ENCODE assay signal across 9 mouse cellular contexts in genomic region chr7:16950861-16951635, GRCm38 (mm10). TPM values are rescaled to one million over a fixed set of nuclear protein-coding genes. Genes with fewer than 3 reads are reported as not detected.
DNase-seq lines count a peak whose midpoint lies in the region; ATAC-seq lines count a peak whose summit lies in the region.
"Had no signal": no experiment of that assay in that cellular context is flagged by ENCODE, and none has a peak within 500 bp of the region (broad histone marks: within the 10 kb centered on the region; RNA-seq: fewer than 3 reads in every experiment).

No protein-coding gene starts in this region.

- 32% methylated on average over 18 of the region's 18 CpGs for WGBS in hindbrain, embryonic 12.5 days

- peaks cover 47% of the 10 kb centered on the region for H3K4me1 ChIP-seq in hindbrain, embryonic 12.5 days

- H3K4me2 ChIP-seq in hindbrain, embryonic 12.5 days (replicated peaks) = no peak overlapping the region

- H3K9me3 ChIP-seq in hindbrain, embryonic 12.5 days (replicated peaks) = no peaks in the 10 kb centered on the region
- H3K9me3 ChIP-seq: megakaryocyte, embryonic 14.5 days had no signal

- H3K4me3 ChIP-seq in hindbrain, embryonic 12.5 days = no peak overlapping the region

- 0 out of 2 replicates have a peak overlapping the region, but pooled peaks have one; percentile 8 for H3K9ac ChIP-seq in hindbrain, embryonic 12.5 days

- H3K36me3 ChIP-seq in hindbrain, embryonic 12.5 days = no peaks in the 10 kb centered on the region

- peak overlapping the region; percentile 17; the same call in 1 of the 2 replicates for H3K27ac ChIP-seq in hindbrain, embryonic 12.5 days

- peak; percentile 55 for ATAC-seq in hindbrain, embryonic 12.5 days (ENCODE audit: low FRiP score)

- peaks cover 35% of the 10 kb centered on the region for H3K27me3 ChIP-seq in hindbrain, embryonic 12.5 days

- DNase-seq in MN1 (ENCODE audit: low spot score) = peak; percentile 92
- DNase-seq in cerebellum, adult 8-10 months = peak; percentile 79
- peak; percentile 77 to 83 for DNase-seq in frontal cortex, postnatal 14 days (ENCODE audit: low spot score in 2 of 2)
- DNase-seq in left cerebral cortex, adult 11 months (ENCODE audit: low spot score) = peak; percentile 83
- DNase-seq in lung, postnatal 36 days = peak; percentile 84
- peak; percentile 71 for DNase-seq in retina, postnatal 7 days (ENCODE audit: low read depth, low spot score)
- peak; percentile 87 for DNase-seq in thymus, postnatal 4 days

RNA-seq across cellular contexts. Expression of gene Pnmal2, which starts 6.6 kb away (rescaled TPM):
- 55.6 and 60.3 TPM in 2 replicates for polyA plus RNA-seq in hindbrain, embryonic 12.5 days (2016; fragmentation: Nextera tagmentation; extraction: Ambion mirVana)

RNA-seq across cellular contexts. Expression of gene Pnmal1, which starts 8.4 kb away (rescaled TPM):
- polyA plus RNA-seq in hindbrain, embryonic 12.5 days (2016; fragmentation: Nextera tagmentation; extraction: Ambion mirVana) = 24.0 and 27.3 TPM in 2 replicates

RNA-seq across cellular contexts. Expression of gene Calm3, which starts 27.1 kb away (rescaled TPM):
- 185 and 210 TPM in 2 replicates for polyA plus RNA-seq in hindbrain, embryonic 12.5 days (2016; fragmentation: Nextera tagmentation; extraction: Ambion mirVana)

RNA-seq across cellular contexts. Expression of gene Gm42372, which starts 31.8 kb away (rescaled TPM):
- 1.0 and 1.7 TPM in 2 replicates for polyA plus RNA-seq in hindbrain, embryonic 12.5 days (2016; fragmentation: Nextera tagmentation; extraction: Ambion mirVana)

RNA-seq across cellular contexts. Expression of gene Ccdc8, which starts 41.5 kb away (rescaled TPM):
- 9.2 and 10.4 TPM in 2 replicates for polyA plus RNA-seq in hindbrain, embryonic 12.5 days (2016; fragmentation: Nextera tagmentation; extraction: Ambion mirVana)
